Mouse (Mus musculus) cerebellum, adult 2 months (tissue): ENCODE measurements at regions not wholly inside any gene's neighbourhood (a gene's known extent, or its start where the extent isn't known, plus 50 kb on each side); places are given as distances from the start of the nearest gene placed in this dataset.
A peak's percentile ranks its signal among the peaks of the same experiment; 100 is the strongest.
"Not testable (repeated sequence)": the region's sequence is repeated elsewhere in the genome, so short reads cannot be mapped to it uniquely, and the experiment has no call there.

Source experiments
- DNase-seq, 2 experiments: peaks; one replicate each; pipeline ENCODE4 v3.0.0; 2021
- H3K27ac ChIP-seq: fragments of 200-500 bp; 2 replicates; pipeline ENCODE4 v1.5.1; 2012; ENCODE audit warnings: low read length, control low read depth, inconsistent platforms; ENCODE audit not compliant: insufficient read depth
- H3K27me3 ChIP-seq: fragments of 200-500 bp; 2 replicates; pipeline ENCODE4 v1.6.1; 2012; ENCODE audit warnings: inconsistent platforms, mild to moderate bottlenecking, low read length, moderate library complexity; ENCODE audit not compliant: control insufficient read depth, insufficient read depth
- H3K4me1 ChIP-seq: fragments of 200-500 bp; 2 replicates; pipeline ENCODE4 v1.6.1; 2011; ENCODE audit warnings: low read length; ENCODE audit not compliant: control insufficient read depth, insufficient read depth
- H3K4me3 ChIP-seq: fragments of 200-500 bp; replicated peaks from 2 replicates; pipeline ENCODE3; 2011; ENCODE audit warnings: mild to moderate bottlenecking, low read depth, low read length, control low read depth; ENCODE audit not compliant: insufficient read depth
- WGBS: fragments of 180-500 bp; shearing (Covaris S2); methylation state at CpG from one replicate; pipeline ENCODE4 v1.1.7; 2018; 5-methylcytosine and 5-hydroxymethylcytosine counted together

DNA sequence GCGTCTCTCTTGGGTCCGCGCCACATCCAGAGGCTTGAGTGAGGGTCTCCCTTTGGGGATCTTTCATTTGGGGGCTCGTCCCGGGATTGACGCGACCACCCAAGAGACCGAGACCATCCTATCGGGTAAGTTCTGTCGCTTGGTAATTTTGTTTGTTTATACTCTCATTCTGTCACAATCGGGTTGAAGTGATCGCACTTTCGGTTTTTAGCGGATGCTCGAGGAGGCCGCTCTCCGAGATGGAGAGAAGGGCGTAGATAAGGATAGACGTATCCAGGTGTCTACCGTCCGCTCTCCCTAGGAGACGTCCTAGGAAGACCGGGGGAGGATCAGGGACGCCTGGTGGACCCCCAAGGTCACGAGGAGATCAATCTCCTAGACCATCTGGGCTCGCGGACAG lies 199.3 kb upstream of the Mrpl21 start:
- H3K27me3 ChIP-seq, H3K27ac ChIP-seq, H3K4me1 ChIP-seq, H3K4me3 ChIP-seq: not testable (repeated sequence)
- peak in 1 of 2 experiments; percentile 4 for DNase-seq
- WGBS, result 51% methylated on average over 27 of the region's 27 CpGs

DNA sequence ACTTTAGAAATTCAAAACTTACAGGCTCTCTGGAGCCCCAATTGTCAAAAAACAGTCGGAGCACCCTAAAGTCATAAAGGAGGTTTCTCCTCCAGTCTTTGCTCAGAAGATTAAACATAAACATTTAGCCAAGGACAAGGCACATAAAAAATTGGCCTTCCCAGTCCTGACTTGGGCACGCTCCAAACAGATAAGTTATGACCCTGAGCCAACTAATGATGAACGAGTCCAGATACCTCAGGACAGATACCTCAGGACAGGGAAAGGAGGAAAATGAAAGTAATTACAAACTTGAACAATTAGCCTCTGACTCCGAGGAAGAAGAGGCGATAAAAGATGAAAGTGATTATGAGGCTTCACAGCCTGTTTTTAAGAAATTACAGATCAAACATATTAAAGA lies 190.9 kb upstream of the Mrpl21 start:
- H3K27me3 ChIP-seq, DNase-seq, H3K27ac ChIP-seq, H3K4me3 ChIP-seq, H3K4me1 ChIP-seq: not testable (repeated sequence)
- 72% methylated on average over 5 of the region's 5 CpGs for WGBS
